ENCODE assay signal across 27 mouse cellular contexts in genomic region chr11:95002705-95003104, GRCm38 (mm10). TPM values are rescaled to one million over a fixed set of nuclear protein-coding genes. Genes with fewer than 3 reads are reported as not detected.
DNase-seq lines count a peak whose midpoint lies in the region; ATAC-seq and TF ChIP-seq lines count a peak whose summit lies in the region.
"Had no signal": no experiment of that assay in that cellular context is flagged by ENCODE, and none has a peak within 500 bp of the region (broad histone marks: within the 10 kb centered on the region; RNA-seq: fewer than 3 reads in every experiment).

No protein-coding gene starts in this region.

- no peak for ATAC-seq in heart, embryonic 16.5 days (replicated peaks; ENCODE audit: extremely low read depth, insufficient read depth, low FRiP score)
- ATAC-seq in liver, embryonic 12.5 days, result no peak
- no peak for ATAC-seq in liver, postnatal 0 days
- ATAC-seq in liver, embryonic 13.5 days (ENCODE audit: low read depth), result no peak
- no peak for ATAC-seq in forebrain, embryonic 16.5 days
- ATAC-seq: CD4-positive, CD25-positive, alpha-beta regulatory T cell, adult 4 months; forebrain, embryonic 14.5 days had no signal

- peaks cover 29% of the 10 kb centered on the region for H3K4me1 ChIP-seq in heart, embryonic 16.5 days (ENCODE audit: control insufficient read depth, insufficient read depth, low read length)
- peaks cover 99% of the 10 kb centered on the region for H3K4me1 ChIP-seq in liver, embryonic 12.5 days
- H3K4me1 ChIP-seq in liver, postnatal 0 days (ENCODE audit: insufficient read depth), result peaks cover 46% of the 10 kb centered on the region
- peaks cover 99% of the 10 kb centered on the region for H3K4me1 ChIP-seq in liver, embryonic 13.5 days (replicated peaks)
- H3K4me1 ChIP-seq in forebrain, embryonic 16.5 days (replicated peaks; ENCODE audit: control insufficient read depth, insufficient read depth, low read length), result peaks cover 41% of the 10 kb centered on the region

- 91% methylated on average over 8 of the region's 8 CpGs for WGBS in heart, embryonic 16.5 days
- WGBS in liver, embryonic 12.5 days (ENCODE audit: insufficient replicate concordance), result 88% methylated on average over 8 of the region's 8 CpGs
- WGBS in liver, postnatal 0 days (ENCODE audit: insufficient replicate concordance), result 91% methylated on average over 8 of the region's 8 CpGs
- 87% methylated on average over 8 of the region's 8 CpGs for WGBS in liver, embryonic 13.5 days (ENCODE audit: insufficient replicate concordance)
- 90% methylated on average over 8 of the region's 8 CpGs for WGBS in forebrain, embryonic 16.5 days

- no peak overlapping the region for H3K27ac ChIP-seq in heart, embryonic 16.5 days (ENCODE audit: low read length)
- H3K27ac ChIP-seq in liver, embryonic 12.5 days, result peak overlapping the region; percentile 41; the same call in 1 of the 2 replicates
- H3K27ac ChIP-seq in liver, postnatal 0 days (ENCODE audit: low read depth), result no peak overlapping the region
- H3K27ac ChIP-seq in liver, embryonic 13.5 days, result peak overlapping the region; percentile 44; the same call in 1 of the 2 replicates
- H3K27ac ChIP-seq in forebrain, embryonic 16.5 days (ENCODE audit: low read length), result no peak overlapping the region
- H3K27ac ChIP-seq: embryonic facial prominence, embryonic 15.5 days; forebrain, embryonic 10.5 days; heart, embryonic 15.5 days; hindbrain, embryonic 10.5 days; hindbrain, embryonic 14.5 days had no signal

- no peak for TF ChIP-seq EP300 in liver, postnatal 0 days (IDR thresholded peaks at IDR 0.05; ENCODE audit: low read depth)

- H3K9ac ChIP-seq in heart, embryonic 16.5 days (ENCODE audit: low read length), result 0 out of 2 replicates have a peak overlapping the region, but pooled peaks have one; percentile 5
- H3K9ac ChIP-seq in liver, embryonic 12.5 days, result peak overlapping the region; percentile 33
- no peak overlapping the region for H3K9ac ChIP-seq in liver, postnatal 0 days (replicated peaks)
- H3K9ac ChIP-seq in liver, embryonic 13.5 days, result no peak overlapping the region
- H3K9ac ChIP-seq in forebrain, embryonic 16.5 days (replicated peaks; ENCODE audit: low read depth, low read length), result no peak overlapping the region
- H3K9ac ChIP-seq: embryonic facial prominence, embryonic 15.5 days; heart, embryonic 15.5 days; hindbrain, embryonic 14.5 days had no signal

- H3K4me2 ChIP-seq in heart, embryonic 16.5 days (ENCODE audit: low read depth, low read length), result no peak overlapping the region
- H3K4me2 ChIP-seq in liver, embryonic 12.5 days, result no peak overlapping the region
- no peak overlapping the region for H3K4me2 ChIP-seq in liver, postnatal 0 days (ENCODE audit: low read depth, low read length)
- no peak overlapping the region for H3K4me2 ChIP-seq in liver, embryonic 13.5 days
- H3K4me2 ChIP-seq in forebrain, embryonic 16.5 days (ENCODE audit: low read length), result no peak overlapping the region
- H3K4me2 ChIP-seq: embryonic facial prominence, embryonic 15.5 days; heart, embryonic 11.5 days; heart, embryonic 15.5 days; hindbrain, embryonic 14.5 days had no signal

- DNase-seq in adrenal gland, postnatal 10 days, result peak; percentile 3
- no peak for DNase-seq in adrenal gland, postnatal 14 days
- DNase-seq in heart, adult 9 months (ENCODE audit: low spot score in 2 of 2), result no peak
- no peak for DNase-seq in liver, postnatal 0 days
- no peak for DNase-seq in liver, embryonic 13.5 days
- DNase-seq: adrenal gland, adult 8-10 months; B cell, adult 2 months; embryo, embryonic 11 days; heart, adult 18-20 months had no signal

- H3K4me3 ChIP-seq in heart, embryonic 16.5 days (ENCODE audit: low read length), result no peak overlapping the region
- no peak overlapping the region for H3K4me3 ChIP-seq in liver, embryonic 12.5 days
- no peak overlapping the region for H3K4me3 ChIP-seq in liver, postnatal 0 days (ENCODE audit: low read depth, low read length)
- no peak overlapping the region for H3K4me3 ChIP-seq in liver, embryonic 13.5 days (replicated peaks)
- no peak overlapping the region for H3K4me3 ChIP-seq in forebrain, embryonic 16.5 days (replicated peaks; ENCODE audit: low read length)
- H3K4me3 ChIP-seq: embryonic facial prominence, embryonic 15.5 days; erythroblast, embryonic 14.5 days; forebrain, embryonic 10.5 days; heart, embryonic 15.5 days; hindbrain, embryonic 10.5 days had no signal

- H3K27me3 ChIP-seq in heart, embryonic 16.5 days (ENCODE audit: control insufficient read depth, insufficient read depth, low read length), result no peaks in the 10 kb centered on the region
- H3K27me3 ChIP-seq in liver, embryonic 12.5 days (replicated peaks), result no peaks in the 10 kb centered on the region
- H3K27me3 ChIP-seq in liver, postnatal 0 days (ENCODE audit: insufficient read depth, low read length), result 0 out of 2 replicates have a peak, but pooled peaks cover under 1% of the 10 kb centered on the region
- no peaks in the 10 kb centered on the region for H3K27me3 ChIP-seq in liver, embryonic 13.5 days
- no peaks in the 10 kb centered on the region for H3K27me3 ChIP-seq in forebrain, embryonic 16.5 days (replicated peaks; ENCODE audit: control insufficient read depth, insufficient read depth, low read length)
- H3K27me3 ChIP-seq: embryonic facial prominence, embryonic 15.5 days; heart, embryonic 15.5 days had no signal

- peaks cover 33% of the 10 kb centered on the region for H3K36me3 ChIP-seq in heart, embryonic 16.5 days (ENCODE audit: control insufficient read depth, insufficient read depth)
- peaks cover 82% of the 10 kb centered on the region for H3K36me3 ChIP-seq in liver, embryonic 12.5 days
- H3K36me3 ChIP-seq in liver, postnatal 0 days (replicated peaks; ENCODE audit: insufficient read depth, low read length), result peaks cover 41% of the 10 kb centered on the region
- peaks cover 76% of the 10 kb centered on the region for H3K36me3 ChIP-seq in liver, embryonic 13.5 days
- H3K36me3 ChIP-seq in forebrain, embryonic 16.5 days (ENCODE audit: control insufficient read depth, insufficient read depth), result peaks cover 25% of the 10 kb centered on the region

- no peaks in the 10 kb centered on the region for H3K9me3 ChIP-seq in heart, embryonic 16.5 days (replicated peaks; ENCODE audit: control insufficient read depth, low read length)
- H3K9me3 ChIP-seq in liver, embryonic 12.5 days (replicated peaks), result no peaks in the 10 kb centered on the region
- H3K9me3 ChIP-seq in liver, postnatal 0 days (ENCODE audit: low read length), result no peaks in the 10 kb centered on the region
- no peaks in the 10 kb centered on the region for H3K9me3 ChIP-seq in liver, embryonic 13.5 days (replicated peaks)
- H3K9me3 ChIP-seq in forebrain, embryonic 16.5 days (ENCODE audit: control insufficient read depth, low read length), result no peaks in the 10 kb centered on the region
- H3K9me3 ChIP-seq: embryonic facial prominence, embryonic 15.5 days; forebrain, embryonic 10.5 days; G1E; heart, embryonic 15.5 days; hindbrain, embryonic 10.5 days had no signal

- TF ChIP-seq CTCF in liver, postnatal 0 days (IDR thresholded peaks at IDR 0.05; ENCODE audit: low read depth), result no peak

RNA-seq across cellular contexts. Expression of gene Samd14, which starts 7.0 kb away (rescaled TPM):
- total RNA-seq in adrenal gland, postnatal 10 days (2021), result 10 to 100 TPM in 1 of 2 experiments, 1 to 10 TPM in 1; 7.3 to 11.0 TPM
- 5.4 and 7.3 TPM in 2 replicates for total RNA-seq in adrenal gland, postnatal 14 days (2021)
- polyA plus RNA-seq in heart, embryonic 16.5 days (2015; fragmentation: Nextera tagmentation; extraction: Ambion mirVana), result 8.6 and 9.0 TPM in 2 replicates
- polyA plus RNA-seq in liver, embryonic 12.5 days (2016; fragmentation: Nextera tagmentation; extraction: Ambion mirVana), result 53.8 and 56.7 TPM in 2 replicates
- polyA plus RNA-seq in liver, postnatal 0 days (2015; fragmentation: Nextera tagmentation; extraction: Ambion mirVana), result 14.5 and 16.1 TPM in 2 replicates
- polyA plus RNA-seq in liver, embryonic 13.5 days (2015; fragmentation: Nextera tagmentation; extraction: Ambion mirVana), result 35.4 and 36.3 TPM in 2 replicates
- 123 and 134 TPM in 2 replicates for polyA plus RNA-seq in forebrain, embryonic 16.5 days (2015; fragmentation: Nextera tagmentation; extraction: Ambion mirVana)

RNA-seq across cellular contexts. Expression of gene Ppp1r9b, which starts 11.9 kb away (rescaled TPM):
- total RNA-seq in adrenal gland, postnatal 10 days (2021), result 10 to 100 TPM; 83.3 to 96.2 TPM
- total RNA-seq in adrenal gland, postnatal 14 days (2021), result 101 and 109 TPM in 2 replicates
- 5.8 and 6.4 TPM in 2 replicates for polyA plus RNA-seq in heart, embryonic 16.5 days (2015; fragmentation: Nextera tagmentation; extraction: Ambion mirVana)
- 13.4 and 14.1 TPM in 2 replicates for polyA plus RNA-seq in liver, embryonic 12.5 days (2016; fragmentation: Nextera tagmentation; extraction: Ambion mirVana)
- polyA plus RNA-seq in liver, postnatal 0 days (2015; fragmentation: Nextera tagmentation; extraction: Ambion mirVana), result 5.7 and 6.1 TPM in 2 replicates
- 10.0 and 10.6 TPM in 2 replicates for polyA plus RNA-seq in liver, embryonic 13.5 days (2015; fragmentation: Nextera tagmentation; extraction: Ambion mirVana)
- polyA plus RNA-seq in forebrain, embryonic 16.5 days (2015; fragmentation: Nextera tagmentation; extraction: Ambion mirVana), result 22.0 and 22.4 TPM in 2 replicates

RNA-seq across cellular contexts. Expression of gene Sgca, which starts 26.6 kb away (rescaled TPM):
- 10 to 100 TPM in 1 of 2 experiments, 1 to 10 TPM in 1; 4.5 to 16.8 TPM for total RNA-seq in adrenal gland, postnatal 10 days (2021)
- total RNA-seq in adrenal gland, postnatal 14 days (2021), result 0.26 TPM in 1 of 2 replicates, not detected in the other
- 27.9 and 29.4 TPM in 2 replicates for polyA plus RNA-seq in heart, embryonic 16.5 days (2015; fragmentation: Nextera tagmentation; extraction: Ambion mirVana)
- polyA plus RNA-seq in liver, embryonic 12.5 days (2016; fragmentation: Nextera tagmentation; extraction: Ambion mirVana), result 0.17 TPM in 1 of 2 replicates, not detected in the other
- polyA plus RNA-seq in liver, postnatal 0 days (2015; fragmentation: Nextera tagmentation; extraction: Ambion mirVana), result 0.13 and 0.96 TPM in 2 replicates
- polyA plus RNA-seq in liver, embryonic 13.5 days (2015; fragmentation: Nextera tagmentation; extraction: Ambion mirVana), result 0.21 and 0.28 TPM in 2 replicates
- 0.19 and 0.58 TPM in 2 replicates for polyA plus RNA-seq in forebrain, embryonic 16.5 days (2015; fragmentation: Nextera tagmentation; extraction: Ambion mirVana)
- total RNA-seq: adrenal gland, adult 8-10 months; common myeloid progenitor, adult 5-6 weeks had no signal
- polyA plus RNA-seq: CD4-positive, CD25-positive, alpha-beta regulatory T cell, adult 4 months; erythroblast, embryonic 14.5 days; forebrain, embryonic 10.5 days; forebrain, embryonic 14.5 days; G1E had no signal

RNA-seq across cellular contexts. Expression of gene Hils1, which starts 35.3 kb away (rescaled TPM):
- total RNA-seq in adrenal gland, postnatal 10 days (2021), result not detected
- not detected in 2 replicates for total RNA-seq in adrenal gland, postnatal 14 days (2021)
- polyA plus RNA-seq in heart, embryonic 16.5 days (2015; fragmentation: Nextera tagmentation; extraction: Ambion mirVana), result 0.33 TPM in 1 of 2 replicates, not detected in the other
- not detected in 2 replicates for polyA plus RNA-seq in liver, embryonic 12.5 days (2016; fragmentation: Nextera tagmentation; extraction: Ambion mirVana)
- polyA plus RNA-seq in liver, postnatal 0 days (2015; fragmentation: Nextera tagmentation; extraction: Ambion mirVana), result not detected in 2 replicates
- not detected in 2 replicates for polyA plus RNA-seq in liver, embryonic 13.5 days (2015; fragmentation: Nextera tagmentation; extraction: Ambion mirVana)
- polyA plus RNA-seq in forebrain, embryonic 16.5 days (2015; fragmentation: Nextera tagmentation; extraction: Ambion mirVana), result not detected in 2 replicates
- total RNA-seq: adrenal gland, adult 8-10 months; common myeloid progenitor, adult 5-6 weeks; G1E; gastrocnemius, adult 8-10 months; gastrocnemius, postnatal 4 days; heart, adult 18-20 months; heart, postnatal 25 days had no signal
- polyA plus RNA-seq: CD4-positive, CD25-positive, alpha-beta regulatory T cell, adult 4 months; embryonic facial prominence, embryonic 11.5 days; erythroblast, embryonic 14.5 days; forebrain, embryonic 10.5 days; forebrain, embryonic 14.5 days; G1E; hindbrain, embryonic 10.5 days; hindbrain, embryonic 14.5 days had no signal

RNA-seq across cellular contexts. Expression of gene Pdk2, which starts 38.4 kb away (rescaled TPM):
- total RNA-seq in adrenal gland, postnatal 10 days (2021), result 100 to 1,000 TPM; 144 to 199 TPM
- 147 and 156 TPM in 2 replicates for total RNA-seq in adrenal gland, postnatal 14 days (2021)
- 141 and 148 TPM in 2 replicates for polyA plus RNA-seq in heart, embryonic 16.5 days (2015; fragmentation: Nextera tagmentation; extraction: Ambion mirVana)
- polyA plus RNA-seq in liver, embryonic 12.5 days (2016; fragmentation: Nextera tagmentation; extraction: Ambion mirVana), result 10.0 and 11.0 TPM in 2 replicates
- polyA plus RNA-seq in liver, postnatal 0 days (2015; fragmentation: Nextera tagmentation; extraction: Ambion mirVana), result 16.2 and 17.3 TPM in 2 replicates
- polyA plus RNA-seq in liver, embryonic 13.5 days (2015; fragmentation: Nextera tagmentation; extraction: Ambion mirVana), result 5.8 and 8.6 TPM in 2 replicates
- polyA plus RNA-seq in forebrain, embryonic 16.5 days (2015; fragmentation: Nextera tagmentation; extraction: Ambion mirVana), result 27.6 and 29.2 TPM in 2 replicates

Comparison
In these comparisons a context has a peak if more than half of its experiments do, and no peak if none do; other contexts are left out.
1. H3K27ac ChIP-seq: peak in liver, embryonic 12.5 days (single experiment) and liver, embryonic 13.5 days (single experiment); none in heart, embryonic 16.5 days (single experiment), liver, postnatal 0 days (single experiment) and forebrain, embryonic 16.5 days (single experiment).
2. H3K9ac ChIP-seq: peak in heart, embryonic 16.5 days (single experiment) and liver, embryonic 12.5 days (single experiment); none in liver, postnatal 0 days (single experiment), liver, embryonic 13.5 days (single experiment) and forebrain, embryonic 16.5 days (single experiment).
3. RNA of gene Sgca, which starts 26.6 kb away (polyA plus RNA-seq): 27.9 to 29.4 TPM in heart, embryonic 16.5 days; 0.21 to 0.28 TPM in liver, embryonic 13.5 days, 0.19 to 0.58 TPM in forebrain, embryonic 16.5 days, 0.17 TPM in liver, embryonic 12.5 days and 0.13 to 0.96 TPM in liver, postnatal 0 days; every median in the first group is over 10 times any median in the second.